Comparison of ENCODE assay signal across 8 mouse cellular contexts in genomic region chr16:22820731-22821130, GRCm38 (mm10). TPM values are rescaled to one million over a fixed set of nuclear protein-coding genes. Genes with fewer than 3 reads are reported as not detected.
DNase-seq lines count a peak whose midpoint lies in the region; ATAC-seq and TF ChIP-seq lines count a peak whose summit lies in the region.

No protein-coding gene starts in this region.

- H3K27ac ChIP-seq in hindbrain, embryonic 14.5 days, result no peak overlapping the region
- no peak overlapping the region for H3K27ac ChIP-seq in hindbrain, embryonic 13.5 days
- no peak overlapping the region for H3K27ac ChIP-seq in CH12.LX (ENCODE audit: insufficient read depth, low read depth)

- DNase-seq in hindbrain, embryonic 14.5 days (ENCODE audit: low spot score), result peak; percentile 49
- peak; percentile 37 for DNase-seq in CH12.LX (ENCODE audit: extremely low read depth)
- DNase-seq in left cerebral cortex, postnatal 25 days (ENCODE audit: low spot score in 2 of 2), result peak; percentile 34 to 85
- no peak for DNase-seq in gastrocnemius, postnatal 4 days (ENCODE audit: low spot score in 2 of 2)
- DNase-seq in heart, postnatal 36 days, result no peak
- no peak for DNase-seq in adrenal gland, postnatal 14 days

- TF ChIP-seq RAD21 in CH12.LX (IDR thresholded peaks at IDR 0.05; ENCODE audit: low read depth, low read length), result peak; percentile 49

- peaks cover 36% of the 10 kb centered on the region for H3K36me3 ChIP-seq in hindbrain, embryonic 14.5 days (replicated peaks; ENCODE audit: control insufficient read depth, insufficient read depth)
- H3K36me3 ChIP-seq in hindbrain, embryonic 13.5 days, result peaks cover 30% of the 10 kb centered on the region
- peaks cover 42 to 69% of the 10 kb centered on the region in 2 experiments for H3K36me3 ChIP-seq in CH12.LX (replicated peaks in 1 of 2; ENCODE audit: control insufficient read depth in 1 of 2, insufficient read depth in 1 of 2, low read length in 1 of 2)

- in situ Hi-C loops in CH12.LX (cut with MboI; ENCODE audit: low pct_ligation_motif_present, low pct_unique_long_range_greater_than_20kb, low sequenced_read_pairs), result no loop called here

- no peak for TF ChIP-seq POLR2A in CH12.LX (IDR thresholded peaks at IDR 0.05; ENCODE audit: low read depth, low read length)

- no peaks in the 10 kb centered on the region for H3K79me2 ChIP-seq in CH12.LX (replicated peaks; ENCODE audit: control insufficient read depth, extremely low read depth, insufficient read depth, poor library complexity, severe bottlenecking)

- no peak for TF ChIP-seq EP300 in CH12.LX (IDR thresholded peaks at IDR 0.05; ENCODE audit: low read length)

- peak; percentile 29 to 61; a peak in 2 of 4 replicates for TF ChIP-seq CTCF in CH12.LX (conservative IDR thresholded peaks at IDR 0.05 in 1 of 2, IDR thresholded peaks at IDR 0.05 in 1 of 2; ENCODE audit: low read depth in 2 of 2, low read length in 2 of 2)

- no peak overlapping the region for H3K4me2 ChIP-seq in hindbrain, embryonic 14.5 days (replicated peaks)
- H3K4me2 ChIP-seq in hindbrain, embryonic 13.5 days, result no peak overlapping the region
- no peak overlapping the region for H3K4me2 ChIP-seq in CH12.LX (ENCODE audit: insufficient read depth, low read depth, poor library complexity, severe bottlenecking)

- intact Hi-C loops in left cerebral cortex, postnatal 25 days (cut with DNase I), result no loop called here
- intact Hi-C loops in heart, postnatal 36 days (cut with DNase I), result no loop called here

- no peaks in the 10 kb centered on the region for H3K4me1 ChIP-seq in hindbrain, embryonic 14.5 days (replicated peaks; ENCODE audit: control insufficient read depth, insufficient read depth, low read length)
- no peaks in the 10 kb centered on the region for H3K4me1 ChIP-seq in hindbrain, embryonic 13.5 days (replicated peaks)
- no peaks in the 10 kb centered on the region for H3K4me1 ChIP-seq in CH12.LX (ENCODE audit: control insufficient read depth in 1 of 2, insufficient read depth in 2 of 2)

- dilution Hi-C loops in CH12.LX (cut with MboI; ENCODE audit: extremely low pct_ligation_motif_present, extremely low pct_unique_long_range_greater_than_20kb, low sequenced_read_pairs), result no loop called here

- WGBS in hindbrain, embryonic 14.5 days, result 52% methylated on average over 8 of the region's 8 CpGs
- 60% methylated on average over 8 of the region's 8 CpGs for WGBS in hindbrain, embryonic 13.5 days

- no peak overlapping the region for H3K9ac ChIP-seq in hindbrain, embryonic 14.5 days
- no peak overlapping the region for H3K9ac ChIP-seq in hindbrain, embryonic 13.5 days
- no peak overlapping the region for H3K9ac ChIP-seq in CH12.LX (ENCODE audit: insufficient read depth, low read depth)

- no peaks in the 10 kb centered on the region for H3K9me3 ChIP-seq in hindbrain, embryonic 14.5 days (ENCODE audit: control insufficient read depth, low read length)
- H3K9me3 ChIP-seq in hindbrain, embryonic 13.5 days, result no peaks in the 10 kb centered on the region
- H3K9me3 ChIP-seq in CH12.LX (replicated peaks; ENCODE audit: low read length), result no peaks in the 10 kb centered on the region

- ATAC-seq in hindbrain, embryonic 14.5 days (ENCODE audit: low FRiP score), result peak; percentile 66; the same call in 1 of the 2 replicates
- no peak for ATAC-seq in hindbrain, embryonic 13.5 days (ENCODE audit: low FRiP score)
- ATAC-seq in common myeloid progenitor, adult 5-6 weeks (replicated peaks; ENCODE audit: low read depth, poor library complexity, severe bottlenecking), result peak; percentile 62; the same call in 1 of the 2 replicates

- H3K27me3 ChIP-seq in hindbrain, embryonic 14.5 days (ENCODE audit: control insufficient read depth, insufficient read depth, low read length), result no peaks in the 10 kb centered on the region
- H3K27me3 ChIP-seq in hindbrain, embryonic 13.5 days, result no peaks in the 10 kb centered on the region
- no peaks in the 10 kb centered on the region for H3K27me3 ChIP-seq in CH12.LX (replicated peaks)

- H3K4me3 ChIP-seq in hindbrain, embryonic 14.5 days (replicated peaks; ENCODE audit: low read length), result no peak overlapping the region
- H3K4me3 ChIP-seq in hindbrain, embryonic 13.5 days, result no peak overlapping the region
- no peak overlapping the region for H3K4me3 ChIP-seq in CH12.LX (replicated peaks in 1 of 3; ENCODE audit: low read depth in 2 of 3, low read length in 2 of 3, poor library complexity in 1 of 3)

TF ChIP-seq in CH12.LX, 34 proteins besides CTCF, POLR2A, EP300 and RAD21:
- TF ChIP-seq CHD2 (IDR thresholded peaks at IDR 0.05; ENCODE audit: low read length) (no peak), SMC3 (IDR thresholded peaks at IDR 0.05; ENCODE audit: low read depth, low read length) (peak; percentile 38; the same call in 1 of the 2 replicates)

RNA-seq across cellular contexts. Expression of gene Crygs, which starts 9.4 kb away (rescaled TPM):
- polyA plus RNA-seq in hindbrain, embryonic 14.5 days (2014; fragmentation: Nextera tagmentation; extraction: Ambion mirVana), result not detected in 2 replicates
- not detected in 2 replicates for polyA plus RNA-seq in hindbrain, embryonic 13.5 days (2015; fragmentation: Nextera tagmentation; extraction: Ambion mirVana)
- total RNA-seq in CH12.LX (2012; rRNA removed) (not detected in 2 replicates), CH12.LX (2014; rRNA removed) (not detected in 2 replicates)
- polyA plus RNA-seq in CH12.LX (2012; ENCODE audit: insufficient read length, low read depth), result not detected in 2 replicates
- not detected in 2 replicates for total RNA-seq in common myeloid progenitor, adult 5-6 weeks (2017)
- total RNA-seq in left cerebral cortex, postnatal 25 days (2021), result under 1 TPM in 1 of 2 experiments, not detected in 1; 0.44 TPM
- total RNA-seq in gastrocnemius, postnatal 4 days (2021), result not detected
- not detected for total RNA-seq in heart, postnatal 36 days (2021)
- total RNA-seq in adrenal gland, postnatal 14 days (2021), result not detected in 2 replicates

RNA-seq across cellular contexts. Expression of gene Tbccd1, which starts 36.7 kb away (rescaled TPM):
- polyA plus RNA-seq in hindbrain, embryonic 14.5 days (2014; fragmentation: Nextera tagmentation; extraction: Ambion mirVana), result 21.4 and 27.9 TPM in 2 replicates
- 23.5 and 24.0 TPM in 2 replicates for polyA plus RNA-seq in hindbrain, embryonic 13.5 days (2015; fragmentation: Nextera tagmentation; extraction: Ambion mirVana)
- total RNA-seq in CH12.LX (2012; rRNA removed) (15.1 and 20.4 TPM in 2 replicates), CH12.LX (2014; rRNA removed) (19.4 and 19.9 TPM in 2 replicates)
- 16.6 and 18.6 TPM in 2 replicates for polyA plus RNA-seq in CH12.LX (2012; ENCODE audit: insufficient read length, low read depth)
- total RNA-seq in common myeloid progenitor, adult 5-6 weeks (2017), result 31.8 and 39.5 TPM in 2 replicates
- total RNA-seq in left cerebral cortex, postnatal 25 days (2021), result 10 to 100 TPM; 13.8 to 14.2 TPM
- total RNA-seq in gastrocnemius, postnatal 4 days (2021), result 10 to 100 TPM; 10.7 to 11.4 TPM
- total RNA-seq in heart, postnatal 36 days (2021), result 10 to 100 TPM; 10.9 to 11.2 TPM
- 18.3 and 18.5 TPM in 2 replicates for total RNA-seq in adrenal gland, postnatal 14 days (2021)

RNA-seq across cellular contexts. Expression of gene Dnajb11, which starts 36.9 kb away (rescaled TPM):
- 96.5 and 109 TPM in 2 replicates for polyA plus RNA-seq in hindbrain, embryonic 14.5 days (2014; fragmentation: Nextera tagmentation; extraction: Ambion mirVana)
- polyA plus RNA-seq in hindbrain, embryonic 13.5 days (2015; fragmentation: Nextera tagmentation; extraction: Ambion mirVana), result 98.9 and 101 TPM in 2 replicates
- 122 and 209 TPM in 2 replicates for total RNA-seq in CH12.LX (2012; rRNA removed)
- total RNA-seq in CH12.LX (2014; rRNA removed), result 129 and 149 TPM in 2 replicates
- polyA plus RNA-seq in CH12.LX (2012; ENCODE audit: insufficient read length, low read depth), result 206 and 241 TPM in 2 replicates
- 95.9 and 103 TPM in 2 replicates for total RNA-seq in common myeloid progenitor, adult 5-6 weeks (2017)
- total RNA-seq in left cerebral cortex, postnatal 25 days (2021), result 10 to 100 TPM; 78.6 to 82.0 TPM
- total RNA-seq in gastrocnemius, postnatal 4 days (2021), result 10 to 100 TPM; 46.7 to 48.1 TPM
- 10 to 100 TPM; 54.0 to 62.9 TPM for total RNA-seq in heart, postnatal 36 days (2021)
- 73.5 and 73.9 TPM in 2 replicates for total RNA-seq in adrenal gland, postnatal 14 days (2021)

Comparison
In these comparisons a context has a peak if more than half of its experiments do, and no peak if none do; other contexts are left out.
1. DNase-seq: peak in hindbrain, embryonic 14.5 days (single experiment), CH12.LX (single experiment) and left cerebral cortex, postnatal 25 days (2 of 2); none in gastrocnemius, postnatal 4 days (0 of 2), heart, postnatal 36 days (0 of 2) and adrenal gland, postnatal 14 days (single experiment).